Mouse (Mus musculus) C2C12 (cell line): Measurements from ENCODE around the gene Wdr19.

Source experiments
- CTCF ChIP-seq: IDR thresholded peaks from one replicate; pipeline ENCODE4 v1.5.1; 2011; ENCODE audit not compliant: control insufficient read depth, insufficient read depth, insufficient read length
- MAX ChIP-seq: IDR thresholded peaks from one replicate; pipeline ENCODE4 v1.6.1; 2011; ENCODE audit warnings: mild to moderate bottlenecking, control low read depth
- MYOG ChIP-seq: IDR thresholded peaks from one replicate; pipeline ENCODE4 v1.6.1; 2011; ENCODE audit not compliant: control insufficient read depth, insufficient read length; ENCODE audit errors: extremely low read depth
- USF1 ChIP-seq: IDR thresholded peaks from one replicate; pipeline ENCODE4 v1.6.1; 2011; ENCODE audit warnings: low read depth, mild to moderate bottlenecking, control low read depth, moderate library complexity

DNA sequence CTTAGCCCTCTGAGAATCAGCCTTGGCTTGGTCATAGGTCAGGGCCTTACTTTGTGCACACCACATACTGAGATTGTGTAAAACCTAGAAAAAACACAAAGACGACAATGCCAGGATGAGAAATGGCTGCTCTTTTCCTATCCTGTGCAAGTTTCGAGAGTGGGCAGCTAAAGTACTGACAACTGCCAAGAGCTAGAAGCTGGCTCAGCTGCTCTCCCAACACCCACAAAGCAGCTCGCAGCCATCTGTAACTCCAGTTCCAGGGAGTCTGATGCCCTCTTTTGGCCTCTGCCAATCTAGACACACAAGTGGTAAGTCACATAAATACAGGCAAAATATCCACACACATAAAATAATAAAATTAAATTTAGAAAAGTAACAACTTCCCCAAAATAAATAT, 74.5 kb downstream of the Wdr19 start:
- TF ChIP-seq CTCF: no peak
- TF ChIP-seq USF1: no peak
- no peak for TF ChIP-seq MYOG
- TF ChIP-seq MAX: no peak
